Mouse (Mus musculus): ENCODE measurements around the gene Hlcs.

DNA sequence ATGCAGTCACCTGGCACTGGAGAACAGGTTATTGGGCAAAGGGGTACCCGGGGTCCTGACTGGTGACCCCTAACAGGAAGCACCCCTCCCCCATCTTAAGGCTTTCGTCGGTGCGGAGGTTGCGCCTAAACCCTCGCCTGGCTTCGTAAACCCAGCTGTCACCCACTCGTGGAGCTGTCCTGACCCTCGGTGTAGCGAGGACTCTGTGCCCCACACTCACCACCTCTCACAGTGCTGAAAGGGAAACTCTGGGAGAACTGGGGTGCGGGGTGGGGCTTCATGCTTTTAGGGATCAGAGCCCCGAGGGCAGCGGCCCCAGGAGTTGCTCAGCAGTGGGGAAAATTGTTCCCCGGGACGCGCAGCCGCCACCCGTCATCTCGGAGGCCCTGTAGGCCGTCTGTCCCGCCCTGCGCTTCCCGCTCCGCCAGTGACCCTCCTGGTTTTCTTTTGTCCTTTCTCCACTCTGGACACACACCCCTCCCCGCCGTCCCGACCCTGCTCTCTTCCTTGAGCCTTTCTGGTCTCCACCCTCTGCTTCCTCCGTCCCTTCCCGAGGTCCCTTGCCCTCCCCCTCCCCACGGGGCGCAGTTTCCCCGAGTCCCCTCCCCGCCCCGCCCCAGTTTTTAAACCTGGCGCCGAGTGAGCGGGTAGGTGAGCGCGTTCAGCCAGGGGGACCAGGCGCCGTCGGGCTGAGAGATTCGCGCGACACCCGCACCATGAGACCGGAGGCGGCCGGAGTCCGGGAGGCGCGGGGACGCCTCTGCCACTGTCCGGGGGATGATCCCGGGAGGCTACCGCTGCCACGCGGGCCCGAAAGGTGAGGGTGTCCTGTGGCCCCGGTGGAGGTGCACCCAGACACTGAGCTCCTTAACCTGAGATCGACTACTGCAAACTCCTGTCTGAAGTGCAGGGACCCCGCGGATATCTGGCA lies 14.7 kb upstream of the Hlcs start, which contains the start of gene Ripply3:
- TF ChIP-seq POLR2A (IDR thresholded peaks at IDR 0.05; ENCODE audit: borderline replicate concordance, extremely low read depth, insufficient read depth, insufficient read length, poor library complexity, severe bottlenecking) (no peak), CTCF (IDR thresholded peaks at IDR 0.05; ENCODE audit: borderline replicate concordance, extremely low read depth, insufficient read depth, insufficient read length) (no peak)
